Mouse (Mus musculus): Measurements from ENCODE around the gene Tepsin. TPM values are rescaled to one million over a fixed set of nuclear protein-coding genes. Genes with fewer than 3 reads are reported as not detected.

Tepsin gene
- 8.2 and 8.5 TPM in 2 replicates for polyA plus RNA-seq (2021; fragmentation: Nextera tagmentation)
- long read RNA-seq, experiment 1, transcript Tepsin-202 (13 exons, 2,770 nt) = major isoform, 41 of 62 reads
- long read RNA-seq, experiment 1, partial matches to known transcripts = 9 of 62 reads
- long read RNA-seq, experiment 1, other reads (novel, unspliced or antisense) = 12 of 62 reads
- long read RNA-seq, experiment 2, partial matches to known transcripts = 0 of 5 reads
- long read RNA-seq, experiment 2, other reads (novel, unspliced or antisense) = 3 of 5 reads

GRCm38 (mm10) chr11:120098588-120099511 lies at the start of gene Tepsin, which contains the start of gene Ndufaf8:
TSS of gene Tepsin (minus strand) at chr11:120098731.
TSS of gene Ndufaf8 (plus strand) at chr11:120098928.

GRCm38 (mm10) chr11:120086702-120087152 lies 11.8 kb downstream of the Tepsin start, which contains the start of gene Cep131:
TSS of gene Cep131 (minus strand) at chr11:120086827.

DNA sequence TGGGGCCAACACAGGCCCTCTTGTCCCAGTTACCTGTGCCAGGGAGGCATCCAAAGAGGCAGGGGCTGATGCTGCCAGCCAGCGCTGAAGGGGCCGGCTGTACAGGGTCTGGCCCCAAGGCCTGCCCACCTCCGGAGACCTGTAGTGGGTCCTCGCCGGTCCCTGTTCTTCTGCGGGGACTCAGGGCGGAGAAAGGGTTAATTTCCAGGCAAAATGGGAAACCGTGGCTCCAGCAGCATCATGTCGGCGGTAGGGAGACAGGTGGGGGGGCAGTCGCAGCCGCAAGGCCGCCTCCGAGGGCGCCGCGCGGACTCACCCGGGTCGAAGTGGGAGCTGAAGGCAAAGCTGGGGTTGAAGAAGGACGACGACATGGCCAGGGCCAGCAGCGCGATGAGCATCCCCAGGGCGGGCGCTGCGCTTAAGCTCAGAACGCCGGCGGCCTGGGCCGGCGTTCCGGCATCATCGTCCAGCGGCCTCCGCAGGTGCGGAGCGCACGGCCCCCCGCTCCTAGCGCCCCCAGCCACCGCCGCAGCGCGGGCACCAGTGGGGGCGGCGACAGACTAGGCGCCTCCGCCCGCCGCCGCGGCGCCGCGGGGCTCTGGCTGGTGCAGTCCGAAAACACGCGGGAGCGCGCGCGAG lies 51.9 kb downstream of the Tepsin start, which contains the start of gene Aatk:
Aatk (minus strand) TSS at position 615 of the 639 bp plus-strand sequence.

Other genes with a start within 250 kb of the Tepsin start
- gene Chmp6, start 185.3 kb downstream of the Tepsin start, polyA plus RNA-seq (2021; fragmentation: Nextera tagmentation) = 49.5 and 60.7 TPM in 2 replicates
- gene Baiap2, start 156.0 kb downstream of the Tepsin start, polyA plus RNA-seq (2021; fragmentation: Nextera tagmentation) = 185 and 188 TPM in 2 replicates
- gene Aatk, start 51.6 kb downstream of the Tepsin start, polyA plus RNA-seq (2021; fragmentation: Nextera tagmentation) = 26.6 and 46.7 TPM in 2 replicates
- gene Cep131, start 11.9 kb downstream of the Tepsin start, polyA plus RNA-seq (2021; fragmentation: Nextera tagmentation) = 8.2 and 8.4 TPM in 2 replicates
- gene Ndufaf8, start 197 bp upstream of the Tepsin start, polyA plus RNA-seq (2021; fragmentation: Nextera tagmentation) = 165 and 202 TPM in 2 replicates
- 26.4 and 28.9 TPM in 2 replicates for gene Slc38a10, start 52.6 kb upstream of the Tepsin start, polyA plus RNA-seq (2021; fragmentation: Nextera tagmentation)
- 1.2 and 8.2 TPM in 2 replicates for gene Bahcc1, start 134.2 kb upstream of the Tepsin start, polyA plus RNA-seq (2021; fragmentation: Nextera tagmentation)
- gene Actg1, start 249.8 kb upstream of the Tepsin start, polyA plus RNA-seq (2021; fragmentation: Nextera tagmentation) = 2,011 and 2,306 TPM in 2 replicates

Measured in left cerebral cortex, adult 6 months (tissue).